Mouse (Mus musculus) cerebellum, adult 2 months (tissue): ENCODE data around the gene Gga3.

Experiments used
- CTCF ChIP-seq: fragments of 200-500 bp; IDR thresholded peaks from 2 replicates; pipeline ENCODE4 v1.5.1; 2011; ENCODE audit warnings: low read depth, mild to moderate bottlenecking, control low read depth, low read length, moderate library complexity, borderline replicate concordance; ENCODE audit not compliant: insufficient read depth
- POLR2A ChIP-seq: fragments of 200-500 bp; IDR thresholded peaks from 2 replicates; pipeline ENCODE4 v1.6.1; 2011; ENCODE audit warnings: low read length, control low read depth, borderline replicate concordance; ENCODE audit not compliant: insufficient read depth

- no peak for TF ChIP-seq POLR2A
- TF ChIP-seq CTCF, result no peak
These were observed 2.7 kb downstream of the Gga3 start for GRCm38 (mm10) chr11:115601174-115601573.
